Mouse (Mus musculus): ENCODE results near the gene Frmd8.

Gene Frmd8

DNA sequence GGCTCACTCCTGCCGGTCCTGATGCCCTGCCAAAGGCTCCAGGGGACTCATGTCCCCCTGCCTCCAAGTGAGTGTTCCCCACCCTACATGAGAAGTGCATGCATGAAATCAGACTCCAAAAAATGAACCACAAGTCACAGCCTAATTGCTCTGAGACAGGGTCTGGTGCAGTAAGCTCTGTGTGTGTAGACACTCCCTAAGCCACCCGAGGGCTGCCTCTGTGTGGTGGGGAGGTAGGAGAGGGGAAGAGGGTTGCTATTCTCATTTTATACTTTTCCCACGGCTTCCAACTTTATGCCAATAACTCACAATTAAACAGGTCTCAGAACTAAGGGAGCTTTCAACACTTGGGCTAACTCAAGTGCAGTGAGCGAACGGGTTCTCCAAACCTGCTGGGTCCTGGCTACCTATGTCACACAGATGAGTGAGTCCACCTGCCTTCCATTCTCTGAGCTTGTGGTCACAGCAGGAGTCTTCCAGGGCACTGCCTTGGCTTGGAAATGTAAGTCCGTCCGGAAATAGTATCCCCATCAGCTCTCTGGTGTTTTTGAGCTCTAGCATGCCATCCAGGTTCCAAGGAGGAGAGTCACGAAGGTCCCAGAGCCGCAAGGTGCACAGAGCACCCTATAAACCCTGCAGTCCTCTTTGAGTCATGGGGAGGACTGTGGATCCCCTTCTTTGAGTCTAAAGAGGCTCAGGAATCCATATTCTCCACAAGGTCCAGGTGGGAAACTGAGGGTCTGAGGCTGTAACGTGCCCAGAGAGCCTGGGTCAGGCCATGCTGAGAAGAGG, 50.1 kb downstream of the Frmd8 start:
- WGBS, result 84% methylated on average over 10 of the region's 10 CpGs

- WGBS, result 69% methylated on average over 22 of the region's 22 CpGs
Observed at GRCm38 (mm10) chr19:5824043-5824825, 50.8 kb downstream of the Frmd8 start.

DNA sequence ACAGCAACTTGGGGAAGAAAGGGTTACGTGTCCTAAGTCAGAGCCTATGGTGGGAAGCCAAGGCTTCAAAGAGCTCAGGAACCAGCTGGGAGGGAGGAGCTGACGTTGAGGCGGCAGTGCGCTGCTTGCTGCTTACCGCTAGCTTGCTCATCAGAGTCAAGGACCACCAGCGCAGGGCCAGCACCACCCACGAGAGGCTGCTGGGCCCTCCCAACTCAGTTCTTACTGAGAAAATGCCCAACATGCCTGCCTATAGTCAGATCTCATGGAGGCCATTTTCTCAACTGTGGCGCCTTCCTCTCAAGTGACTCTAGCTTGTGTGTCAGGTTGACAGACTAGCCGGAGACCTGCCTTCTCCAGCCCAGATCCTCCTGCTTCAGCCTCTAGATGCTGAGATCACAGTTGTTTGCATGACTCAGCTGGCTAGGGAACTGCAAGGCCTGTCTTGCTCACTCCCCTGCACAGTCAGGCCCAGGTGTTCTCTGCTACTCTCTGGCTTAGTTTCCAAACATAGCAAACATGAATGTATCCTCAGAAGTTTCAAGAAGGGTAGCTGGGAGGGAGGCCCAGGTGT, 51.7 kb downstream of the Frmd8 start:
- 48% methylated on average over 9 of the region's 9 CpGs for WGBS

GRCm38 (mm10) chr19:5822834-5823205, 52.3 kb downstream of the Frmd8 start:
- 51% methylated on average over 7 of the region's 7 CpGs for WGBS

- WGBS, result 16% methylated on average over 12 of the region's 12 CpGs
Observed at GRCm38 (mm10) chr19:5822174-5822833, 52.8 kb downstream of the Frmd8 start.

DNA sequence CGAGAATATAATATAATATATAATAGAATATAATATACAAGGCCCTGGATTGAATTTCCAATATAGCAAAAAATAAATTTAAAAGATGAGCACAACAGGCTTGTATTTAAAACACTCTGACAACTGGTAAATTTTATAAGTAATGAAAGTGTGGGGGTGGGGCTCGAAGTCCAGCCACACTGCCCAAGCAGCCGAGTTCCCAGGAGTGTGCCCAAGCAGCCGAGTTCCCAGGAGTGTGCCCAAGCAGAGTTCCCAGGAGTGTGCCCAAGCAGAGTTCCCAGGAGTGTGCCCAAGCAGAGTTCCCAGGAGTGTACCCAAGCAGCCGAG, 53.3 kb downstream of the Frmd8 start:
- 40% methylated on average over 5 of the region's 5 CpGs for WGBS

DNA sequence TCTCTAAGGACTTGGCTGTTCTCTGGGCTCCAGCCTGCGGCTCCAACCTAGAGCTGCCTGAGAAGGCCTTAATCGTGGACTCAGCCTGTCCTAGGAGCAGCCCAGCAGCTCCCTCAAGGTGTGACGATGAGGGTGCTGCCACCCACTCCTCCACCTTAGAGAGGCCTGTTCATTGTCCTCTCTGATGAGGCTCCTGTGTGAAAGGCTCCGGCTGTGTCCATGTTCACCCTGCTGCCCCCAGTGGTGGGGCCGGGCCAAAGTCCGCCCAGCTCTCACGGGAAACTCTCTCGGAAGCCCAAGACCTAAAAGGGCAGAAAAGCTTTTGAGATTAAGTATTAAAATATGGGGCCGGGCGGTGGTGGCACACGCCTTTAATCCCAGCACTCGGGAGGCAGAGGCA, 55.5 kb downstream of the Frmd8 start:
- WGBS, result 61% methylated on average over 12 of the region's 12 CpGs

DNA sequence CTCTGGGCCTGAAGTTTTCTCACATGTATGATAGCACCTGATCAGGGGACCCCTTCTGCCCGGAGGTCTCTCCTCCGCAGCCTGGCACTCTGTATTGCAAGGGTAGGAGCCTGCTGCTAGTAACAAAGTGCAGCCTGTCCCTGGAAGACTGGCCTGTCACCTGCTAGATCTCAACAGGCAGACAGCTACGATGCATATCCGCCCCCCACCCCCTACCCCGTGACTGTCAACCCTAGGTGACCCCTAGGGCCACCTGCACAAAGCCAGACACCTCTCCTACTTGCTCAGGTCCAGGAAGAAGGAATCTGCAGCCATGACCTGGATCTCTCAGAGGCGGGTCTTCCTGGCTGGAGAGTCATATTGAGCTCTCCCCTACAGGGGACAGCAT, 56.5 kb downstream of the Frmd8 start:
- 75% methylated on average over 6 of the region's 6 CpGs for WGBS

- 19% methylated on average over 21 of the region's 21 CpGs for WGBS
Observed at GRCm38 (mm10) chr19:5817703-5818589, 57.1 kb downstream of the Frmd8 start.

DNA sequence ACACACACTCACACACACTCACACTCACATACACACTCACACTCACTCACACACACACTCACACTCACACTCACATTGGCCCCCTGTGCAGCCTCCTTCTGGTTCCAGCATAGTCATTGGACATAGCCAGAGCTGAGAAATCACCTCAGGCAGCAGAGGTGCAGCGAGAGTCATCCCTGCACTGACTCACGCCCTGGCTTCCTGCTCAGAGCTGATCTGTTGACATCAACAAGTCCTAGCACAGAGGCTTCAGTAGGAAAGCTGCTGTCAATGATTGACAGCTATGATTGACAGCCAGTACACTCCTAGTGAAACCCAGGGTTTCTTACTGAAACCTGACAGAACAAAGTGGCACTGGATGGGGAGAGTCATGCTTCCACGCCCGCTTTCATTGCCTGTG, 59.1 kb downstream of the Frmd8 start:
- WGBS, result 67% methylated on average over 4 of the region's 4 CpGs

DNA sequence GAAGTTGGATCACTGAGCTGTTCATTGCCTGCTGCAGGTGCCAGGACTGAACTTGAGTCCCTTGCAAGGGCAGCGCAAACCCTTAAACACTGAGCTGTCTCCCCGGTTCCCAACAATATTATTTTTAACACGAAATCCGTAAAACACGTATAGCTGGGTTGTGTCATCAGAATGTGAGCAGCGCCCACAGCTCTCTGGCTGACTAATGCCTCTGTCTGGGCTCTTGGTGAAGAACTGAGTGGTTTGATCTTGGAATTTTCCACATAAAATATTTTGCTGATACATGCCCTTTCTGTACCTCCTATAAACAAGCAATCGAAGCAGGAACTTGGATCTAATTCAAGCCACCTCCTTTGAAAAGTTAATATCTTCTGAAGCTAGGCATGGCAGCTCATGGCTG, 60.1 kb downstream of the Frmd8 start:
- 44% methylated on average over 7 of the region's 7 CpGs for WGBS

DNA sequence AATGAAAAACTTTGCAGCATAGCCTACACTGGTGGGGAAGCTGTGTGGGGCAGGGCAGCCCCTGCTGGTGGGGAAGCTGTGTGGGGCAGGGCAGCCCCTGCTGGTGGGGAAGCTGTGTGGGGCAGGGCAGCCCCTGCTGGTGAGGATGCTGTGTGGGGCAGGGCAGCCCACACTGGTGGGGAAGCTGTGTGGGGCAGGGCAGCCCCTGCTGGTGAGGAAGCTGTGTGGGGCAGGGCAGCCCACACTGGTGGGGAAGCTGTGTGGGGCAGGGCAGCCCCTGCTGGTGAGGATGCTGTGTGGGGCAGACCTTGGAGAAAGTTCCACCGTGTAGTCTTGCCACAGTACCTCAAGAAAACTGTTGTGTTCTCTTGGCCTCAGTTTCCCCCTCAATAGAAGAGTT, 61.0 kb downstream of the Frmd8 start:
- 14% methylated on average over 1 of the region's 1 CpGs for WGBS

- 76% methylated on average over 3 of the region's 3 CpGs for WGBS
Observed at GRCm38 (mm10) chr19:5813567-5813966, 61.5 kb downstream of the Frmd8 start.

- WGBS, result 20% methylated on average over 7 of the region's 7 CpGs
Observed at GRCm38 (mm10) chr19:5811771-5812504, 63.1 kb downstream of the Frmd8 start.

DNA sequence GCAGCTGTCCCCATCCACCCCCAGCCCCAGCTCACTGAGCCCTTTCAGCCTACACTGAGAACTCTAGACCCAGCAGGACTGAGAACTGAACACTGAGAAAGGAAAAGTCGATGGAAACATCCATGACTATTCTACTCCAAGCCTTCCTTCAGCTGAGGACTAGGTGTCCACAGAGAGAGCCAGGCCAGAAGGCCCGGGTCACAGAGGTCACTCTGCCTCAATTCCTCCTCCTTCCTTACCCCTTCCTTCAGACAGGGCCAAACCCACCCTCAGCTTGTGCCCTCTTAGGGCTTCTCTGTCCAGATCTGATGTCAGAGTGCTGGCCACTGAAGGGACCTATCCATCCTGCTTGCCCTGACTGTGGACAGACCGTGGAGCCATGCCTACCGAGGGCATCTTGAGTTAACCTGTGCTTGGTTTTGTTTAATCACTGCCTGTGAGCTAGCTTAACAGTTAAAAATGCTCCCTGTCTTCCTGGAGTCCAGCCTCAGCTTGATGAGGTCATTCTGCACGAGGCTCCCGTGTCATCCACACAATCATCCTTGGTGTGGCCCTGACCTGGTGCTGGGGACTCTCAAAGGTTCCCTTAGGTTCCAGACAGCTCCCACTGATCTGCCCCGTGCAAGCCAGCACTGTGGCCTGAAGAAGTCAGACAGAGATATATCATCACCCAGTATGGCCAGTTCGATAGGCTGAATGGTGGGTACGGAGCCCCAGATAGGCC, 64.1 kb downstream of the Frmd8 start:
- 49% methylated on average over 9 of the region's 9 CpGs for WGBS

GRCm38 (mm10) chr19:5810103-5810839, 64.8 kb downstream of the Frmd8 start:
- WGBS, result 22% methylated on average over 11 of the region's 11 CpGs

- WGBS, result 68% methylated on average over 7 of the region's 7 CpGs
Observed at GRCm38 (mm10) chr19:5809712-5810089, 65.4 kb downstream of the Frmd8 start.

GRCm38 (mm10) chr19:5808955-5809711, 65.9 kb downstream of the Frmd8 start:
- 50% methylated on average over 14 of the region's 14 CpGs for WGBS

GRCm38 (mm10) chr19:5807740-5808139, 67.3 kb downstream of the Frmd8 start:
- WGBS, result 65% methylated on average over 3 of the region's 3 CpGs

Data from cerebral cortex, adult 2 months (tissue).